ENCODE assay signal across 8 mouse cellular contexts in the genomic region with DNA sequence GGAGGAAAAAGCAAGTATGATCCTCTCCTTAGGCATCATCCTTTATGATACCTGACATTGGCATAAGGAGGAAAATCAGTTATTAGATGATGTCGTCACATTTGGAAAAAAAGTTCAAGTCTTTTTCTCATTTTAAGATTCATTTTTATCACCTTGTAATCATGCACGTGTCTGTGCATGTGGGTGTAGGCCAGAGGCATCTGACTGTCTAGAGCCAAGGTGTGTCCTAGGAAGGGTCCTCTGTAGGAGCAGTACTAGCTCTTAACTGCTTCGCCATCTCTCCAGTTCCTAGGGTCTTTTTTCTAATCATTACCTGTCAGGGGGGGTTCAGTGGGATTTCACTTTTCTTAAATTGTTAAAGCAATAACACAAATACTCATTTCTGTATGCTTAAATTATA. TPM values are rescaled to one million over a fixed set of nuclear protein-coding genes. Genes with fewer than 3 reads are reported as not detected.
A peak's percentile ranks its signal among the peaks of the same experiment; 100 is the strongest.
DNase-seq lines count a peak whose midpoint lies in the region; ATAC-seq lines count a peak whose summit lies in the region.
"Had no signal": no experiment of that assay in that cellular context is flagged by ENCODE, and none has a peak within 500 bp of the region (broad histone marks: within the 10 kb centered on the region; RNA-seq: fewer than 3 reads in every experiment).

No protein-coding gene starts in this region.

- peak; percentile 57; the same call in 1 of the 2 replicates for ATAC-seq in lung, embryonic 15.5 days (ENCODE audit: borderline replicate concordance, extremely low read depth, low FRiP score, low TSS enrichment)
- ATAC-seq in forebrain, embryonic 11.5 days (replicated peaks; ENCODE audit: low FRiP score): 0 out of 2 replicates have a peak, but pooled peaks have one; percentile 53
- ATAC-seq in limb, embryonic 13.5 days (ENCODE audit: low FRiP score, low read depth): no peak; the same call in 1 of the 2 replicates
- no peak for ATAC-seq in stomach, embryonic 16.5 days (ENCODE audit: insufficient read depth, low FRiP score)

- WGBS in lung, embryonic 15.5 days: 33% methylated on average over 3 of the region's 3 CpGs
- WGBS in forebrain, embryonic 11.5 days: 42% methylated on average over 3 of the region's 3 CpGs
- 35% methylated on average over 3 of the region's 3 CpGs for WGBS in limb, embryonic 13.5 days
- 25% methylated on average over 3 of the region's 3 CpGs for WGBS in stomach, embryonic 16.5 days

- H3K4me1 ChIP-seq in lung, embryonic 15.5 days: 0 out of 2 replicates have a peak, but pooled peaks cover 2% of the 10 kb centered on the region
- H3K4me1 ChIP-seq in forebrain, embryonic 11.5 days (replicated peaks; ENCODE audit: control insufficient read depth, insufficient read depth, low read length): no peaks in the 10 kb centered on the region
- H3K4me1 ChIP-seq in limb, embryonic 13.5 days: no peaks in the 10 kb centered on the region
- peaks cover 2% of the 10 kb centered on the region; the same call in 1 of the 2 replicates for H3K4me1 ChIP-seq in stomach, embryonic 16.5 days (ENCODE audit: control insufficient read depth, insufficient read depth, low read length)

- H3K9me3 ChIP-seq in lung, embryonic 15.5 days: no peaks in the 10 kb centered on the region
- H3K9me3 ChIP-seq in forebrain, embryonic 11.5 days (ENCODE audit: control insufficient read depth, low read length): no peaks in the 10 kb centered on the region
- no peaks in the 10 kb centered on the region for H3K9me3 ChIP-seq in limb, embryonic 13.5 days
- H3K9me3 ChIP-seq in stomach, embryonic 16.5 days (replicated peaks; ENCODE audit: control insufficient read depth, low read length): no peaks in the 10 kb centered on the region

- H3K27me3 ChIP-seq in lung, embryonic 15.5 days: no peaks in the 10 kb centered on the region
- H3K27me3 ChIP-seq in forebrain, embryonic 11.5 days (ENCODE audit: control insufficient read depth, insufficient read depth, low read length): no peaks in the 10 kb centered on the region
- no peaks in the 10 kb centered on the region for H3K27me3 ChIP-seq in limb, embryonic 13.5 days
- H3K27me3 ChIP-seq in stomach, embryonic 16.5 days (ENCODE audit: control insufficient read depth, insufficient read depth, low read length): no peaks in the 10 kb centered on the region

- no peak for DNase-seq in lung, postnatal 36 days
- no peak for DNase-seq in forebrain, embryonic 11.5 days (ENCODE audit: low spot score)
- DNase-seq in natural killer cell, adult 2 months (ENCODE audit: low spot score in 2 of 2): no peak
- no peak for DNase-seq in embryo, embryonic 11 days
- DNase-seq: thymus, adult 2 months had no signal

- H3K36me3 ChIP-seq in lung, embryonic 15.5 days: no peaks in the 10 kb centered on the region
- H3K36me3 ChIP-seq in forebrain, embryonic 11.5 days (ENCODE audit: control insufficient read depth, insufficient read depth, low read length): no peaks in the 10 kb centered on the region
- H3K36me3 ChIP-seq in limb, embryonic 13.5 days: no peaks in the 10 kb centered on the region
- no peaks in the 10 kb centered on the region for H3K36me3 ChIP-seq in stomach, embryonic 16.5 days (ENCODE audit: control insufficient read depth, insufficient read depth, low read length)

- H3K4me2 ChIP-seq in lung, embryonic 15.5 days: peak overlapping the region; percentile 43
- H3K4me2 ChIP-seq in forebrain, embryonic 11.5 days (ENCODE audit: low read depth, low read length, severe bottlenecking): no peak overlapping the region
- peak overlapping the region; percentile 58 for H3K4me2 ChIP-seq in limb, embryonic 13.5 days (replicated peaks)
- peak overlapping the region; percentile 40 for H3K4me2 ChIP-seq in stomach, embryonic 16.5 days (ENCODE audit: low read depth, low read length)

- peak overlapping the region; percentile 54 for H3K4me3 ChIP-seq in lung, embryonic 15.5 days
- H3K4me3 ChIP-seq in forebrain, embryonic 11.5 days (ENCODE audit: low read depth, low read length): peak overlapping the region; percentile 10; the same call in 1 of the 2 replicates
- H3K4me3 ChIP-seq in limb, embryonic 13.5 days: peak overlapping the region; percentile 44
- H3K4me3 ChIP-seq in stomach, embryonic 16.5 days (replicated peaks; ENCODE audit: low read length): peak overlapping the region; percentile 20; the same call in 1 of the 2 replicates

- H3K9ac ChIP-seq in lung, embryonic 15.5 days: no peak overlapping the region
- H3K9ac ChIP-seq in forebrain, embryonic 11.5 days (ENCODE audit: low read length): peak overlapping the region; percentile 6; the same call in 1 of the 2 replicates
- H3K9ac ChIP-seq in limb, embryonic 13.5 days: peak overlapping the region; percentile 50
- H3K9ac ChIP-seq in stomach, embryonic 16.5 days (ENCODE audit: low read length): no peak overlapping the region

- no peak overlapping the region for H3K27ac ChIP-seq in lung, embryonic 15.5 days
- H3K27ac ChIP-seq in forebrain, embryonic 11.5 days (ENCODE audit: low read depth, low read length): no peak overlapping the region
- H3K27ac ChIP-seq in limb, embryonic 13.5 days: no peak overlapping the region
- peak overlapping the region; percentile 38; the same call in 1 of the 2 replicates for H3K27ac ChIP-seq in stomach, embryonic 16.5 days (ENCODE audit: low read length)

RNA-seq across cellular contexts. Expression of a gene that starts 0.8 kb away (rescaled TPM):
- polyA plus RNA-seq in lung, embryonic 15.5 days (2015; fragmentation: Nextera tagmentation; extraction: Ambion mirVana): 35.2 and 36.5 TPM in 2 replicates
- 37.8 and 39.9 TPM in 2 replicates for polyA plus RNA-seq in forebrain, embryonic 11.5 days (2014; fragmentation: Nextera tagmentation; extraction: Ambion mirVana)
- 42.3 and 46.4 TPM in 2 replicates for polyA plus RNA-seq in limb, embryonic 13.5 days (2015; fragmentation: Nextera tagmentation; extraction: Ambion mirVana)
- 26.7 and 27.6 TPM in 2 replicates for polyA plus RNA-seq in stomach, embryonic 16.5 days (2015; fragmentation: Nextera tagmentation; extraction: Ambion mirVana)

Comparison
In these comparisons a context has a peak if more than half of its experiments do, and no peak if none do; other contexts are left out.
1. ATAC-seq: peak in lung, embryonic 15.5 days (single experiment) and forebrain, embryonic 11.5 days (single experiment); none in limb, embryonic 13.5 days (single experiment) and stomach, embryonic 16.5 days (single experiment).
2. H3K9ac ChIP-seq: peak in forebrain, embryonic 11.5 days (single experiment) and limb, embryonic 13.5 days (single experiment); none in lung, embryonic 15.5 days (single experiment) and stomach, embryonic 16.5 days (single experiment).
3. Peak in every context shown above with its lines, with median percentiles within 50 percentile points of each other: H3K4me3 ChIP-seq.